Mouse (Mus musculus) megakaryocyte-erythroid progenitor cell, adult 5-6 weeks (primary cell): ENCODE measurements around the gene Mapkbp1. TPM values are rescaled to one million over a fixed set of nuclear protein-coding genes. Genes with fewer than 3 reads are reported as not detected.

Experiments
- total RNA-seq, 2 experiments: library from RNA; stranded (forward) in 1 of 2; stranded (reverse) in 1 of 2; fragments of 200-1000, 215-1000 nt in 1 of 2; fragments of >200 nt in 1 of 2; fragmentation: Nextera tagmentation in 1 of 2; gene quantifications; 2 replicates each; pipeline ENCODE4 v1.2.3; 2014 to 2017

Mapkbp1 gene
- total RNA-seq, 2 experiments from 2014 or later: 2.8 to 5.0 TPM

Other genes starting within 250 kb of the Mapkbp1 start
- not detected in 2 replicates for gene Itpka, start 230.4 kb upstream of the Mapkbp1 start, total RNA-seq (2014; fragmentation: Nextera tagmentation)
- gene Itpka, start 230.4 kb upstream of the Mapkbp1 start, total RNA-seq (2017): not detected in 2 replicates
- gene Ltk, start 212.3 kb upstream of the Mapkbp1 start, total RNA-seq (2014; fragmentation: Nextera tagmentation): not detected in 2 replicates
- not detected in 2 replicates for gene Ltk, start 212.3 kb upstream of the Mapkbp1 start, total RNA-seq (2017)
- gene Rpap1, start 185.2 kb upstream of the Mapkbp1 start, total RNA-seq (2014; fragmentation: Nextera tagmentation): 22.5 and 24.4 TPM in 2 replicates
- gene Rpap1, start 185.2 kb upstream of the Mapkbp1 start, total RNA-seq (2017): 5.0 and 9.1 TPM in 2 replicates
- gene Tyro3, start 175.0 kb upstream of the Mapkbp1 start, total RNA-seq (2014; fragmentation: Nextera tagmentation): 0.45 TPM in 1 of 2 replicates, not detected in the other
- not detected in 2 replicates for gene Tyro3, start 175.0 kb upstream of the Mapkbp1 start, total RNA-seq (2017)
- gene Mga, start 75.5 kb upstream of the Mapkbp1 start, total RNA-seq (2014; fragmentation: Nextera tagmentation): 76.3 and 98.4 TPM in 2 replicates
- 82.5 and 83.6 TPM in 2 replicates for gene Mga, start 75.5 kb upstream of the Mapkbp1 start, total RNA-seq (2017)
- 11.9 and 30.3 TPM in 2 replicates for gene Jmjd7, start 54.8 kb downstream of the Mapkbp1 start, total RNA-seq (2014; fragmentation: Nextera tagmentation)
- 4.2 and 15.8 TPM in 2 replicates for gene Jmjd7, start 54.8 kb downstream of the Mapkbp1 start, total RNA-seq (2017)
- 1.3 and 3.8 TPM in 2 replicates for gene Gm28042, start 54.8 kb downstream of the Mapkbp1 start, total RNA-seq (2014; fragmentation: Nextera tagmentation)
- 0.30 TPM in 1 of 2 replicates, not detected in the other for gene Gm28042, start 54.8 kb downstream of the Mapkbp1 start, total RNA-seq (2017)
- gene Pla2g4b, start 60.7 kb downstream of the Mapkbp1 start, total RNA-seq (2014; fragmentation: Nextera tagmentation): 8.0 and 10.7 TPM in 2 replicates
- 1.5 and 4.7 TPM in 2 replicates for gene Pla2g4b, start 60.7 kb downstream of the Mapkbp1 start, total RNA-seq (2017)
- gene Ehd4, start 181.9 kb downstream of the Mapkbp1 start, total RNA-seq (2014; fragmentation: Nextera tagmentation): 17.8 and 17.9 TPM in 2 replicates
- 19.1 and 25.7 TPM in 2 replicates for gene Ehd4, start 181.9 kb downstream of the Mapkbp1 start, total RNA-seq (2017)